Comparison of ENCODE assay signal across 17 mouse cellular contexts in the genomic region with DNA sequence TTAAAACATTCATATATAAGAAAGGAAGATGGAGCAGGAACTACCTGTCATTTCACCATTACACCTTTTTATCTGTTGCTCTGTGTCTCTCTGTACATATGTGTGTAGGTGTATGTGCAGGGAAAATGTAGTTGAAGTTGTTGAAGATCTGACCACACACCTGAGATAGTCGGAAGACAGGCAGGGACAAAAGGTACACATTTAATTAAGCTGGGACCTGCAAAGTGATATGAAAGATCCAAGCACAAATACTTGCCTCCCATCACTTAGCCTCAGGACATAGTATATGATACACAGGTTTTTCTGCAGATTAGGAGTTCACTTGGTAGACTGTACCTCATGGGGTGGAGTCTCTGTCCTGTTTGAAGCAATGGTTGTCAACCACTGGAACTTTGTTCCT. TPM values are rescaled to one million over a fixed set of nuclear protein-coding genes. Genes with fewer than 3 reads are reported as not detected.
A peak's percentile ranks its signal among the peaks of the same experiment; 100 is the strongest.
DNase-seq lines count a peak whose midpoint lies in the region; ATAC-seq and TF ChIP-seq lines count a peak whose summit lies in the region.
"Had no signal": no experiment of that assay in that cellular context is flagged by ENCODE, and none has a peak within 500 bp of the region (broad histone marks: within the 10 kb centered on the region; RNA-seq: fewer than 3 reads in every experiment).

No protein-coding gene starts in this region.

- H3K27ac ChIP-seq in midbrain, embryonic 11.5 days (ENCODE audit: low read depth, low read length): no peak overlapping the region
- no peak overlapping the region for H3K27ac ChIP-seq in midbrain, postnatal 0 days (ENCODE audit: low read depth, low read length)
- H3K27ac ChIP-seq in bone marrow macrophage, adult 2 months (ENCODE audit: insufficient read depth, low read depth, low read length): peak overlapping the region; percentile 34; the same call in 1 of the 2 replicates
- H3K27ac ChIP-seq: embryonic facial prominence, embryonic 10.5 days; embryonic facial prominence, embryonic 12.5 days; forebrain, embryonic 10.5 days; forebrain, embryonic 12.5 days had no signal

- peaks cover 2% of the 10 kb centered on the region; the same call in 1 of the 2 replicates for H3K4me1 ChIP-seq in midbrain, embryonic 11.5 days (ENCODE audit: control insufficient read depth, insufficient read depth, low read length)
- no peaks in the 10 kb centered on the region for H3K4me1 ChIP-seq in midbrain, postnatal 0 days (ENCODE audit: insufficient read depth, low read length)
- peaks cover 18% of the 10 kb centered on the region for H3K4me1 ChIP-seq in bone marrow macrophage, adult 2 months (ENCODE audit: control insufficient read depth, insufficient read depth, low read length)

- no peaks in the 10 kb centered on the region for H3K9me3 ChIP-seq in midbrain, embryonic 11.5 days (ENCODE audit: control insufficient read depth, low read length)
- H3K9me3 ChIP-seq in midbrain, postnatal 0 days (ENCODE audit: low read length): no peaks in the 10 kb centered on the region
- H3K9me3 ChIP-seq: embryonic facial prominence, embryonic 10.5 days; embryonic facial prominence, embryonic 12.5 days; forebrain, embryonic 10.5 days; forebrain, embryonic 12.5 days had no signal

- intact Hi-C loops in left cerebral cortex, postnatal 25 days (cut with DNase I): no loop called here

- no peak overlapping the region for H3K4me2 ChIP-seq in midbrain, embryonic 11.5 days
- no peak overlapping the region for H3K4me2 ChIP-seq in midbrain, postnatal 0 days (ENCODE audit: low read depth, low read length, poor library complexity, severe bottlenecking)
- H3K4me2 ChIP-seq: embryonic facial prominence, embryonic 12.5 days; forebrain, embryonic 12.5 days had no signal

- no peaks in the 10 kb centered on the region for H3K36me3 ChIP-seq in midbrain, embryonic 11.5 days (ENCODE audit: control insufficient read depth, insufficient read depth, low read length)
- no peaks in the 10 kb centered on the region for H3K36me3 ChIP-seq in midbrain, postnatal 0 days (ENCODE audit: insufficient read depth, low read length)
- H3K36me3 ChIP-seq: embryonic facial prominence, embryonic 10.5 days; embryonic facial prominence, embryonic 12.5 days; forebrain, embryonic 12.5 days had no signal

- no peak overlapping the region for H3K9ac ChIP-seq in midbrain, embryonic 11.5 days (ENCODE audit: low read length)
- no peak overlapping the region for H3K9ac ChIP-seq in midbrain, postnatal 0 days (replicated peaks; ENCODE audit: low read length, poor library complexity, severe bottlenecking)
- H3K9ac ChIP-seq: embryonic facial prominence, embryonic 12.5 days; forebrain, embryonic 12.5 days had no signal

- WGBS in midbrain, embryonic 11.5 days: 97% methylated on average over 1 of the region's 1 CpGs
- 94% methylated on average over 1 of the region's 1 CpGs for WGBS in midbrain, postnatal 0 days

- TF ChIP-seq POLR2A in bone marrow macrophage, adult 2 months (IDR thresholded peaks at IDR 0.05; ENCODE audit: borderline replicate concordance, low read depth, low read length): no peak

- no peak for ATAC-seq in midbrain, embryonic 11.5 days (ENCODE audit: low FRiP score)
- ATAC-seq in midbrain, postnatal 0 days (ENCODE audit: low FRiP score): no peak
- ATAC-seq: forebrain, embryonic 14.5 days; forebrain, embryonic 16.5 days had no signal

- no peak for TF ChIP-seq CTCF in midbrain, postnatal 0 days (IDR thresholded peaks at IDR 0.05)
- no peak for TF ChIP-seq CTCF in bone marrow macrophage, adult 2 months (IDR thresholded peaks at IDR 0.05; ENCODE audit: low read depth, low read length)

- H3K4me3 ChIP-seq in midbrain, embryonic 11.5 days (ENCODE audit: low read depth, low read length): no peak overlapping the region
- no peak overlapping the region for H3K4me3 ChIP-seq in midbrain, postnatal 0 days (ENCODE audit: low read depth, low read length)
- H3K4me3 ChIP-seq in bone marrow macrophage, adult 2 months (ENCODE audit: insufficient read depth, low read length): no peak overlapping the region
- H3K4me3 ChIP-seq: embryonic facial prominence, embryonic 10.5 days; embryonic facial prominence, embryonic 12.5 days; erythroblast, embryonic 14.5 days; forebrain, embryonic 10.5 days; forebrain, embryonic 12.5 days had no signal

- H3K27me3 ChIP-seq in midbrain, embryonic 11.5 days (ENCODE audit: control insufficient read depth, insufficient read depth, low read length): no peaks in the 10 kb centered on the region
- H3K27me3 ChIP-seq in midbrain, postnatal 0 days (ENCODE audit: insufficient read depth, low read length): no peaks in the 10 kb centered on the region
- H3K27me3 ChIP-seq: embryonic facial prominence, embryonic 12.5 days; forebrain, embryonic 12.5 days had no signal

- DNase-seq in midbrain, embryonic 11.5 days (ENCODE audit: low spot score, missing footprints): peak; percentile 28
- no peak for DNase-seq in midbrain, postnatal 0 days (ENCODE audit: low spot score)
- DNase-seq in induced T-regulatory cell, adult 2 months (ENCODE audit: low read depth): peak; percentile 68
- DNase-seq in naive thymus-derived CD4-positive, alpha-beta T cell, adult 2 months (ENCODE audit: low read depth): peak; percentile 62
- DNase-seq in left cerebral cortex, postnatal 25 days (ENCODE audit: low spot score in 2 of 2): no peak
- no peak for DNase-seq in thymus, postnatal 10 days (ENCODE audit: low spot score in 2 of 2)
- DNase-seq: adrenal gland, adult 2 months; adrenal gland, postnatal 10 days; cerebellum, adult 11-12 months had no signal

RNA-seq across cellular contexts. Expression of gene Uhrf1bp1l, which starts 3.1 kb away (rescaled TPM):
- polyA plus RNA-seq in midbrain, embryonic 11.5 days (2014; fragmentation: Nextera tagmentation; extraction: Ambion mirVana): 28.8 and 30.4 TPM in 2 replicates
- 33.8 and 36.2 TPM in 2 replicates for total RNA-seq in midbrain, postnatal 0 days (2014; rRNA removed)
- polyA plus RNA-seq in midbrain, postnatal 0 days (2015; fragmentation: Nextera tagmentation; extraction: Ambion mirVana): 29.0 and 32.3 TPM in 2 replicates
- polyA plus RNA-seq in bone marrow macrophage, adult 2 months (2012; ENCODE audit: insufficient read depth, insufficient read length, missing spikeins): 25.3 and 28.5 TPM in 2 replicates
- total RNA-seq in left cerebral cortex, postnatal 25 days (2021): 10 to 100 TPM; 87.6 to 92.0 TPM

RNA-seq across cellular contexts. Expression of gene Actr6, which starts 15.8 kb away (rescaled TPM):
- polyA plus RNA-seq in midbrain, embryonic 11.5 days (2014; fragmentation: Nextera tagmentation; extraction: Ambion mirVana): 42.5 and 47.8 TPM in 2 replicates
- 30.5 and 37.3 TPM in 2 replicates for total RNA-seq in midbrain, postnatal 0 days (2014; rRNA removed)
- polyA plus RNA-seq in midbrain, postnatal 0 days (2015; fragmentation: Nextera tagmentation; extraction: Ambion mirVana): 59.4 and 63.9 TPM in 2 replicates
- 17.0 and 18.6 TPM in 2 replicates for polyA plus RNA-seq in bone marrow macrophage, adult 2 months (2012; ENCODE audit: insufficient read depth, insufficient read length, missing spikeins)
- 10 to 100 TPM; 18.5 to 25.2 TPM for total RNA-seq in left cerebral cortex, postnatal 25 days (2021)

Comparison
In these comparisons a context has a peak if more than half of its experiments do, and no peak if none do; other contexts are left out.
1. DNase-seq: peak in midbrain, embryonic 11.5 days (single experiment), induced T-regulatory cell, adult 2 months (single experiment) and naive thymus-derived CD4-positive, alpha-beta T cell, adult 2 months (single experiment); none in midbrain, postnatal 0 days (single experiment), left cerebral cortex, postnatal 25 days (0 of 2) and thymus, postnatal 10 days (0 of 2).